Mouse (Mus musculus): ENCODE results near the gene Usp2.

DNA sequence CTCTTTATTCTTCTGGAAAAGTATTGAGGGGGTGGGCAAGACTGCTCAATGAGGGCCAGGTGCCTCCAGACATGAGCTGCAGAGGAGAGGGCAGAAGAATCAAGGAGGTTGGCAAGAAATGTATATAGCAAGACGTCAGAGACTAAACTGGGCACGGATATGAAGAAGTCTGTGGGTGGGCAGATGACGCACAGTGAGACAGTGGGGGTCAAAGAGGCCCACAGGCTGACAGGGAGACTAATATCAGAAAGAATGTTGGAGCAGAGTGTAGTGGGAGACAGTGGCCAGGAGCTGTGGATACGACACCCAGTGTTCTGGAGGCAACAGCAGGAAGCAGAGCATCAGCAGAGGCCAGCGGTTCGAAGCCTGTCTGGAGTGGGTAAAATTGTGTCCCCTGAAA, 8.2 kb upstream of the Usp2 start:
- TF ChIP-seq CTCF (IDR thresholded peaks at IDR 0.05; ENCODE audit: control insufficient read depth, insufficient read depth, insufficient replicate concordance, low read depth, low read length) = no peak
- TF ChIP-seq POLR2A (IDR thresholded peaks at IDR 0.05; ENCODE audit: control insufficient read depth, low read depth, low read length) = no peak
